Mouse (Mus musculus): ENCODE results near the gene Nop16.
A peak's percentile ranks its signal among the peaks of the same experiment; 100 is the strongest.

The Nop16 gene

DNA sequence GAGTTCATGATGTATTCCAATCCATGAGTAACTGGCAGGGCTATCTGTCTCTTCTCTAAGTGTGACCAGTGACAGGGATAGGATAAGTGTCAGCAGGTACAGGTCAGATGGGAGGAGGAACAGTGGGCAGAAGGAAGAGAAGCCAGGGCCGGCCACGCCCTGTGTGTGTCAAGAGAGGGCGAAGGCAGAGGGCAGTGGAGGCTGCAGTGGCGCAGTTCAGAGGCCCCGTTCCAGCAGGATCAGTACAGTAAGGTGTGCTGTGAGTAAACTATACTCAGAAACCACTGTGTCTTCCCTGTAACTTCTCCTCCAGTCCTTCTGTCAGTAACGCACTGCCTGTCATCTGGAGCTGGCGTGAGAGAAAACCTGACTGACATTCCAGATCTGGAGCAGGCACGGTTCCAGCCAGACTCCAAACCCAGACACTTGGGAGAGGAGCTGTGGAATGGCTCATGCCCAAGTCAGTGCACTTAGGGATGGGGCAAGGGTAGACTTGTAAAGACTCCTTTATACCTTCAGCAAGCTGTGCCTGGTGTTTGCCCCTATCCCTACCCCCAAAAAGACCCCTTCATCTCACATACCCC, 6.3 kb upstream of the Nop16 start:
- no peak for DNase-seq (ENCODE audit: low read depth, low spot score)

DNA sequence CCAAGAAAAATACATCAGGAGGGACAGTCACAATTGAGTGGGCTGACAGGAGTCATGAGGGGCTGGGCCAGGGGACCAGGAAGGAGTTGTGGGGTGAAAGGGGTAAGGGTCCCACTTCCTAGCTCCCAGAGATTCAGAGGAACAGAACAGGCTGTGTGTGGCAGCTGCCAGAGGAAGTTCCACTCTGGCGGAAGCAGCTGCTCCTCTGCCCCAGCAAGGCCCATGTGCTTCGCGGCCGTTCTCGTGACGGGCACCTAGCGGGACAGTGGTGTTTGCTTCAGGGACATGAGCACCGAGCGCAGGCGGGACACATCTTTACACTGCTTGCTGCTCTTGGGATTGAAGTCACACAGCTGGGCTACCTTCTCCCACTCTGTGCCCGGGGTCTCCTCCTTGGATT, 3.7 kb upstream of the Nop16 start:
- no peak for DNase-seq (ENCODE audit: low read depth, low spot score)

DNA sequence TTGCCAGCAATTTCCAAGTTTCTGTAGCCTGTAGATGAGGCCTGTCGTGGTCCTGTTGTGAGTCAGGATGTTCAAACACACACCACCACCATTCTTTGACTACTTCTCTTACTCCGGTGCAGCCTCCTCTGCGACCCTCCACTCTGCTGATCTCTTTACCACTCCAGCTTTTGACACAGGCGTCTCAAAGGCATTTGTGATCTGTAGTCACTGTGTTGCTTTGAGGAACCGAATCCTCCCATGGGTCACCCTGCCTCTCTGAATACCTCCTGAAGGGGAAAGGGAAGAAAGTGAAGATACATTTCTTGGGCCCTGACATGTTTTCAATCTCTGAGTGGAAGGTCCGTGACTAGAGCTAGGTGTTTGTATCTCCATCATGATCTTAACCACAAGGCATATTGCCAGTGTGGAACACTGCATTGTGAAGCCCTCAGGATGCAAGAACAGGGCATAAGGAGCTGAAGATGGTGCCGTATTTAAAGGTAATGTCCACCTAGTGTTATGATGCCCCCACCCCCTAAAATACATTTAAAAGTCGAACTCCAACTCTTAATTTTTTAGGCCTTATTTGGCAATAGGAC, 2.0 kb upstream of the Nop16 start:
- no peak for DNase-seq (ENCODE audit: low read depth, low spot score)

DNA sequence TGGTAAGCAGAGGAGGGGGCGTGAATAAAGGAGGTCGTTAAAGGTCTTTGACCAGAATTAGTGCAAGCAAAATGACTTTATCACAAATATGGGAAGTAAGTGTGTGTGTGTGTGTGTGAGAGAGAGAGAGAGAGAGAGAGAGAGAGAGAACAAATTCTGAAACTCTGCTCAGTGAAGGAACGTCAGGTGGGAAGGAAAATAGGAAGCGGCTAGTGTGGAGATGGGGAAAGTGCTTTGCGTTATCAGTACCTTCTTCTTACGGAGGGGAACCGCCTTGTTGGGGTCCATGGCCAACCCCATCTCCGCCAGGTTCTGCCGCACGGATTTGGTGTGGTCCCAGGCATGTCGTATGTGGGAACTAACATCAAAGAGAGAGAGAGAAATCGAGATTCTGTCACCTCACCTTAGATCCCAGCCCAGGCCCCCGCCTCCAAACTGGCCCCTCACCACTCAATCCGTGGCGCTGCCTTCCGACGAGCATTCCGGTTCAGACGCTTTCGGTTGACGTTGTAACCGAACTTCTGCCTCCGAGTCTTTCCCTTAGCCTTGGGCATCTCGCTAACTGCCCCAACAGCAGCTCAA, 385 bp downstream of the Nop16 start:
- no peak for DNase-seq (ENCODE audit: low read depth, low spot score)

DNA sequence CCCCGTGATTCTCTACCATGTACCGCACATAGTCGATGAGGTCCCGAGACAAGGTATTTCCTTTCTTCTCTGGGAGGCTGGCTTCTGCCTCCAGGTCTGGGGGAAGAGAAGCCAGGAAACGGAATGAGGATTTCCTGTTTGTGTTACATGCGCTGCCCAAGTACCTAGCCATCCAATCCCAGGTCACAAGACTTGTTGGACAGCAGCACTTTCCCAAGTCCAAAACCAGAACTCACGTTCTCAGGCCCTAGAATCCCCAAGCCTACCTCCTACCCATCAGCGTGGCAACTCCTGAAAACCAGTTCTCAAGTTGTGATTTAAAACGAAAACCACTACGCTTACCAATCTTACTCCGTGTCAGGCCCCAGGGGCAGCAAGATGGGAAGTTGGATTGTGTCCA, 4.1 kb downstream of the Nop16 start:
- no peak for DNase-seq (ENCODE audit: low read depth, low spot score)

DNA sequence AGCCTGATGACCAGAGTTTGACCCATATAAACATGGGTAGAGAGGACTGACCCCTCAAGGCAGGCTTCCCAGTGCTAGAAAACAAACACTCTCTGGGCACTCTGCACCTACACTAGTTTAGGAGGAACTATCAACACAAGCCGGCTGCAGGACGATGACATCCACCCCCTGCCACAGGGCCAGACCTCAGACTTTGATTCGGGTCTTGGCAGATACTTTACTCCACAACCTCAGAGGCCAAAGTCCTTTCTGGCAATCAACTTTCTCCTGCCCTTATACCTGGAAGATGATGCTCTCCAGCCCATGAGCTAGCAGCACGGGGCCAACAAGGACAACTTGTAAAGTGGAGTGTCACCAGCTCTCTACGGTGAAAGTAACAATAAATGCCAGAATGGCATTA, 7.0 kb downstream of the Nop16 start:
- no peak for DNase-seq (ENCODE audit: low read depth, low spot score)

DNA sequence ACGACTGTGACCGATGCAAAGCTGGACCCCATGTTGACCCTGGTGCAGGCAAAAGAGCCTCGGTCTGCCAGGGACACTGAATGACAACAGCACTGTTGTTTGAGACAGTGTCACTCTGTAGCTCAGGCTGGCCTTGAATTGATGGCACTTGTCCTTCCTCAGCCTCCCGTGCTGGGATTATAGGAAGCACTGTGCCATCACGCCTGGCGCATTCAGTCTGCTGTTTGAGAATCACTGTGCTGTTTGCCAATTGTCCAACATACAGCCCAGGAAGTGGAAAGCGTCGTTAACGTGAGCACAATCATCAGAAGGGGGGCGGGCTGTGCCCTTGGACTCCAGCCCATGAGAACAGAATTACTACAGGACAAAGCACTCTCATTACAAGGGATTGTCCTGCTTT, 7.8 kb downstream of the Nop16 start:
- DNase-seq (ENCODE audit: low read depth, low spot score): no peak

DNA sequence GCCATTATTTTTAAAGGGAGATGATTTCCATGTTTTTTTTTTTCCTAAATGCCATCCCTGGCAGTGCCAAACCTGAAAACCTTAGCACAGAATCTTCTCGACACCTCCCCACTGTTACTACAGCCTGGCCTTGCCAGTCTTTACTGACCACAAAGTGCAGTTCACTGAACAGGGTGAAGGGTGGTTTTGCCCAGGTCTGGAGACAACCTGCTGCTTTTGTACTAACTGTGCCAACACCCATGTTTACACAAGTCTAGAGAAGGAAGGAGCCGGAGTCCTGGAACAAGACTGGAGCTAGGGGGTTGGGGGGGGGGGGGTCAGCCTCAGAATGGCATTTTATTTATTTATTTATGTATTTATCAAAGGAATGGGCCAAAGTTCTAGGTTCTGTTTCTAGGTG, 8.5 kb downstream of the Nop16 start:
- DNase-seq (ENCODE audit: low read depth, low spot score): no peak

DNA sequence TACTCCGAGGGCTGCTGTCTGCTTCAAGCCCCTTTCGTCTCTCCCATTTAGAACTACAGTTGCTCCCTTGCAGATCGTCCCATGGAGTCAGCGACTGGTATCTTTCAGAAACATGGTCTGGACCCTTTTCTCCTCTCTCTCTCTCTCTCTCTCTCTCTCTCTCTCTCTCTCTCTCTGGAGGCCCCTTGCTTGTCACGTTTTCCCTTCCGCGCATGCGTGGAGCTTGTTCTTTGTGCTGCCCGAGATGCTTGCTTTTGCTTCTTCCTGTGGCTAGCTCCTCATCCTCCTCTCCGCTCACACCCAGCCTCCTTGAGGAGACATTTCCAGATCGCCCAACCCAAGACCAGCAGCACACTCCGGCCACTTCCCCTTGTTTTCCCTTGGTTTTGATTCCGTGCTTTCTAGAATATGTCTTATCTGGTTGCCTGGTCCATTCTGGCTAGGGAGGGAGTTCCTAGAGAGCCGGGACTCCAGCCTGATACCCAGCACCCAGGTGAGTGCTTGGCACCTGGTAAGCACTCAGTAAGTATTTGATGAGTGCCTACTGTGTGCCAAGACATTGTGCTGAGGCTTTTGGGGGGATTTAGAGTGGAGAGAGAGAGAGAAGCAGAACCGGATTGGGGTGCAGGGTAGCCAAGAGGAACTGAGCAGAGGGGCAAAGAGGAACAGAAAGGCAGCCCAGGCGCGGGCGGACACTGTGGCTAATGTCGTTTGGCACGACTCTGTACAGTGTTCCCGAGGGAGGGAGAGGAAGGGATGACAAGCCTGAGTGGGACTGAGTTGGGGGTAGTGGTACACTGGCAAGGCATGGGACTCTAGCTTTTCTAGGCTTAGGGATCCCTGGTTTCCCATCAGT, 12.0 kb downstream of the Nop16 start:
- peak; percentile 72 for DNase-seq (ENCODE audit: low read depth, low spot score)

DNA sequence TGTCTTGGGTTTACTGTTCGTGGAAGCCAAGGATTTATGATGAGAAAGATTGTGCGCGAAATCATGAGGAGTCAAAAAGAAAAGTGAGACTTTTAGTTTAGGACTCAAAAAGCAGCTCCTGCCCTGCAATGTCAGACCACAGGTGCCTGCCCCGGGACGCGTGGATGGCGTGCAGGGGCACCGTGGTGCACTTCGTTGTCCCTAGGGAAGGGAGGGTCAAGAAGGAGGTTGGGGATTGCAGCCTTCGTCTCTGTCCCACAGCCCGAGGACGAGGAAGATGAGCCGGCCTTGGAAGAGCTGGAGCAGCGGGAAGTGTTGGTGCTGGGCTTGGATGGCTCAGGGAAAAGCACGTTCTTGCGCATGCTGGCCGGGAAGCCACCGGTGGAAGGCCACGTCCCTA, 14.4 kb downstream of the Nop16 start:
- no peak for DNase-seq (ENCODE audit: low read depth, low spot score)

DNA sequence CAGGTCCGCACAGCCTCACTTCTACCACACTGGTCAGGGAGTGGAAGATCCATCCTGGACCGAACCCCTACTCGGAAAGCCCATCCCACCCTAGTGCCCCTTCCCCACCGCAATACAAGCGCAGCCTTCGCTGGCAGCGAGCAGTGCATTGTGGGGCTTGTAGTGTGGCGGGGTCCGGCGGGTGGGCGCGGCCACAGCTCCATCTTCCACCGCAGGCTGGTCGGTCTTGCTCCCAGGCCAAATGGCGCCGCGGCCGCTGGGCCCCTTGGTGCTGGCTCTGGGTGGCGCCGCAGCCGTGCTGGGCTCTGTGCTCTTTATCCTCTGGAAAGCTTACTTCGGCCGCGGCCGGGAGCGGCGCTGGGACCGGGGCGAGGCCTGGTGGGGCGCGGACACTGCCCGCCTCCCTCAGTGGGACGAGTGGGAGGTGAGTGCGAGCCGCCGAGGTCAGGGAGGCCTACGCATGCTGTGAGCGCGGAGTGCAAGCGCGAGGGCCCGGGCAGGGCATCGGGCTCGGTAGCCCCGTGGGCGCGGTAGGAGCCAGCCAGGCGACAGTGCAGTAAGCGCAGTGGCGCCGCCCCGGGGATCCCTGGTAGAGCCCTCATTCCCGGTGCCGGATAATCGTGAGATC, 14.9 kb downstream of the Nop16 start, which contains the start of gene Arl10:
Gene Arl10 (plus strand): TSS at position 162 of the 628 bp plus-strand sequence.
- peak; percentile 77 for DNase-seq (ENCODE audit: low read depth, low spot score)

DNA sequence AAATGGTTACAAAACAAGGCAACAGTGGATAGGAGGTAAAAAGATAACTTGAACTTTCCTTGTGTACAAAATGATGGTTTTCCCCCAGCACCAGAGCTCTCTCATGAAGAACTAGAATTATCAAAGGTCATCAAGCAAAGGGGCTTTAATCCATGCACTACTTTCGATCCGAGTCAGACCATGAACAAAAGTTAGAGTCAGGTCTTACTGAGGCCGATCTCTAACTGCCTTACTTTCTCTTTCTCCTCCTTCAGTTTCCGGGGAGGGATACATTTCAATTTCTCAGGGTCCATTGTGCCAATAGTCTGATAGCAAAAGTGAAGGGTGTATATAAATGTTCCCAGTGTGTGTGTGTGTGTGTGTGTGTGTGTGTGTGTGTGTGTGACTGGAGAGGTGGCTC, 17.3 kb downstream of the Nop16 start:
- DNase-seq (ENCODE audit: low read depth, low spot score): no peak

DNA sequence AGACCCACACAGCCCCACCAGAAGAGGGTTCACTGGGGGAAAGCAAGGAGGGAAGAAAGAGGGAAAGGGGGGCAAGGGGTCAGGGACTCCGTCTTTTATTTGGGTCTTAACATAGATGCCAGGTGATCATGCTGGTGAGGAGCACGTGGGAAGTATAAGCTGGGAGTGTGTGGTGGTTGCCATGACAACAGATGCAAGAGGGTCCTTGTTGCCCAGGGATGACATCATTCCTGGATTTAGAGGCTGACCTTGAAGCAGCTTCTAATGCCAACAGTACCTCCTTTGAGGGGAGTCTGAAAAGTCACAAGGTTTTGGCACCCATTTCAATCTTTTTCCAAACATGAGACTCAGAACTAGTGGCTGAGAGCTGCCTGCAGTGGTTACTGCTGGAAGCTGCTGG, 18.3 kb downstream of the Nop16 start:
- DNase-seq (ENCODE audit: low read depth, low spot score): peak; percentile 27

DNA sequence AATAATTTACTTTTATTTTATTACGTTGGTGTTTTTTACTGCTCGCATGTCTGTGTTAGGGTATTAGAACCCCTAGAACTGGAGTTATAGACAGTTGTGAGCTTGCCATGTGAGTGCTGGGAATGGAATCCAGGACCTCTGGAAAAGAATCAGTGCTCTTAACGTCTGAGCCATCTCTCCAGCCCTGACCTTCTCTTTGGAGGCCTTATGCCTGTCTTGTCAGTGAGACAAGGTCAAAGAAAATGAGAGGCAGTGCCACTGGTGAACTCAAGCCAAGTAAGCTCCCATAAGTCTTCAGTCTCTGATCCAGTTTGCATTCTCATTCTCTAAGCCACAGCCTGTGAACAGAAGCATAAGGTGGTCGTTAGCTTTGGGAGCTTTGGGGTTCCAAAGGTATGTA, 19.2 kb downstream of the Nop16 start:
- DNase-seq (ENCODE audit: low read depth, low spot score): no peak

DNA sequence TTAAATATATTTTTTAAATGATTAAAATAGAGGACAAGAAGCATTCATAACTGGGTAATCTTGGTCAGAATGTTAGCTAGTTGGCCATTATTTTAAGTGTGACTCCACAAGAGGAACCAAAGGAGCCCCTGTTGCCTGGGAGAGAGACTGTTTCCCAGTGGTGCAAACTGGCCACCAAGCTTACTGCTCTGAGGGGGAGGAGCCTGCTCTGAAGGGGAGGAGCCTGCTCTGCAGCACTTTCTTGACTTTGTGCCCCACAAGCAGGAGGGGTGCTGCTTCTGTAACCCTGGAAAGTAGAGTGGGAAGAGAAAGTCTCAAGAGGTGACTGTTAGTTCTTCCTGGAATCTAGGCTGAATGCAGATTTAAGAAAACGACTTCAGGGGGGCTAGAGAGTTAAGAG, 20.6 kb downstream of the Nop16 start:
- peak; percentile 71 for DNase-seq (ENCODE audit: low read depth, low spot score)

DNA sequence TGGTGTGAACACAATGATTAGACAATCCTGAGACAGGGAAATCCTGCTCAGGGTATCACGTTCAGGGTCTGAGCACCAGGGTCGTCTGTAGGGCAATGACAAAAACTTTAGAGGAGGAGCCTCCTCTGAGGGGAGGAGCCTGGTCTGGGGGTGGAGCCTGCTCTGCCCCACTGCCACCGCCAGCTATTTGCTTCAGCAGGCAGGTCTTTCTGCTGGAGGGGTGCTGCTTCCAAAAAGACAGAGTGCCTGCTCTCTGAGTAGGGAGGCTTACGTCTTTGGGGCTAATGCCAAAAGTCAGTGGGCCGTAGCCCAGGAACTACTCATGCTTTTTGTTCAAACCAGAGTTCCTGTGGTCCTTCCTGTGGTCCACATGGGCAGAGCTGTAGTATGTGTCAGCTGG, 21.5 kb downstream of the Nop16 start:
- DNase-seq (ENCODE audit: low read depth, low spot score): peak; percentile 78

DNA sequence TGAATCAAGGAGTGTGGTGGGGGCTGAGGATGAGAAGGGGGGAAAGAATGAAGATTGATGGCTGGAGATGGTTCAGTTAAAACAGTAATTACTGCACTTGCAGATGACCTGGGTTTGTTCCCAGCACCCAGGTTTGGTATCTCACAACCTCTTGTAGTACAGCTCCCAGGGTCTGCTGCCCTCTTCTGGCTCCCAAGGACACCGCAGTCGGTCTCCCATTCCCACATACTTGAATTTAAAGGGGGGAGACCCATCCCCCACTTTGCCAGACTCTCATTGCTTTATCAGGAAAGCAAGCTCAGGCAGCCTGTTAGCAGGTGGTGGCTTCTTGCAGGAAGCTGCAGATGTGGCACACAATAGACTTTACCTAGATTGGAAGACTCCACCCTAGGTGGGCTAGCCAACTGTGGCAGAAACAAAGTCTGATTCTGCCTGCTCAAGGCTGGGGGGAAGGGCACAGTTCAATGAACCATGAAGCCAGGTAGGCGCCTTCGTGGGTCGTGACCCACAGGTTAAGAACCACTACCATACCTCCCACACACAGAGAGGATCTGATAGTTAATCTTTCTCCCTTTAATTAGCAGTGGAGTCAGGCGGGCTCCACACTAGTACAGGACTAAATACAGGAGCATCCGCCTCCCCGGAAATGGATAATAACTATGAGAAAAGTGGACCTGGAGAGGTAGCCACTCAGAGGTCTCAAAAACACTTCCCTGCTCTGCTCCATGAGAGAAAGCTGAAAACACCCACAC, 24.1 kb downstream of the Nop16 start:
- peak; percentile 97 for DNase-seq (ENCODE audit: low read depth, low spot score)

DNA sequence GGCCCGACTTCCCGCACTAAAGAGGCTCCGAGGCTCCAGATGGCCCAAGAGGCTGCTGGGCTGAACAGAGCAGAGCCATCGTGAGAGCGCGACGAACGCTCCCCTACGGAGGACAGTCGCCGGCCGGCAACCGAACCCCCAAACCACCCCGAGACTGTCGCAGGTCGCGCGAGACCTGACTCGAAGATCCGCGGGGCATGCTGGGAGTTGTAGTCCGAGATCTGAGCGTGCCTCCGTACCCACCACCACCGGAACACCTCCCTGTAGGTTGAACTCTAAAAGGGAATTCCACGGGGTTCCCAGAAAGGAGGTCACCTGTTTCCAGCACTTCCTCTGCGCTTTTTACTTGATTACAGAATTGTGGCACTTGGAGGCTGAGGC, 24.7 kb downstream of the Nop16 start, which contains the start of gene 4833439L19Rik:
Gene 4833439L19Rik (minus strand): TSS at position 235 of the 381 bp plus-strand sequence.
- DNase-seq (ENCODE audit: low read depth, low spot score): peak; percentile 97

DNA sequence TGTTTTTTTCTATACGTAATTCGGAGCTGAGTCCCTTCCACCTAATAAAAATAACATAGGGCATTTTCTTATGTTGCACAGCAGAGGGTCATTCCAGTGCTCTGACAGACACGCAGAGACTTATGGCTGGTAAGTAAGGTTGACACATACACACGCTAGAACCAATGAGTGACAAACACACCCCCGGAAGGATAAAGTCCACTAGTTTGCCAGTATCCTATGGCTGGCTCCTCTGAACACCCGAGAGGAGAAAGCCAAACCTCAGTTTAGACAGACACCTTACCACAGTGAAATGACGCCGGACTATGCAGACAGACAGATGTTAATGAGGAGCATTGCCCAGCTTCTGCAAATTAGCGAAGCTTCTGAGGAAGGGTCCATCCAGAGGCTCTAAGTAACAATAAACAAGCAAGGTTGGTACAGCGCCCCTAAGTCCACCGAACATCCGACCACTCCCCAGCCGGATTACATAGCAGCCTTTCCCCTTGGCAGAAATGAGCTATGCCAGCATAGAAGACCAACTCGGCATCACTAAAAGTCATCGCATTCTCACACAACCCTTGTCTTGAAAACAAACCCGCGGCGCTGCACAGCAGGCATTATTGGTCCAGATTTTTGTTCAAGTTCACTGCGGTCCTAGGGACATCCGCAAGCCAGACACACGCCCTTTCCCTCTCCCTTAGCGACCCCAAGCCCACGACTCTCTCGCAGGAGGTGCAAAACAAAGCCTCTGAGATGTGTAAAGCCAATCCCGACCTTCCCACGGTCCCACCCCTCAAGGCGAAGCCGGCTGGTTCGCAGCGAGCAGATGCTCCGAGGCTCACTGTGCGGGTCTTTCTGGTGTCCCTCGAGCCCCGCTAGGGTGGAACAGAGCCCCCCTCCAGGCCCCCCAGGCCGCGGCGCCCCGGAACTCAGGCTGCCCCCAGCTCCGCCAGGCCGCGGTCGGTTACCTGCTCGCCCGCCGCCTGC, 25.4 kb downstream of the Nop16 start:
- peak; percentile 64 for DNase-seq (ENCODE audit: low read depth, low spot score)

DNA sequence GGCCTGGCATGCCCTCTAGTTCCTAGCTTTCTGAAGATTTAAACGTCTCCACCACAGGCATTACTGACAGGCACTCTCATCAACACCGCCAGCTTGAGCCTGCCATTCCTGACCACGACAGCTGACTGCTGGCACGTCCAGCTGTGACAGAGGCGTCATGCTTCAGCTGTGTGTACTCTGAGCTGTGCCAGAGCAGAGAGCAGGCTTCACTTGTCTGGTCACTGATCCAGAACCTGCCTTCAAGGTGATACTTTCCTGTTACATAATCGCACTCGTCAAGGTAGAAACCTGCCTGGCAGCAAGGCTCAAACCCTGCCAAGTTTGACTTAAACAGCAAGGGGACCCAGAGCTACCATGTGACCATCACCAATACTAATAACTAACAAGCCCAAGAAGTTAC, 27.3 kb downstream of the Nop16 start:
- DNase-seq (ENCODE audit: low read depth, low spot score): no peak
